Mouse (Mus musculus) forebrain, embryonic 16.5 days (tissue): ENCODE results near the gene Zbtb33. TPM values are rescaled to one million over a fixed set of nuclear protein-coding genes. Genes with fewer than 3 reads are reported as not detected.
"Not testable (repeated sequence)": the region's sequence is repeated elsewhere in the genome, so short reads cannot be mapped to it uniquely, and the experiment has no call there.

Source experiments
- ATAC-seq: fragments of 200-750 bp; cut with Nextera tagmentation; 2 replicates; pipeline ENCODE4 v1.8.0; 2017; ENCODE audit warnings: mild to moderate bottlenecking, moderate library complexity
- H3K27ac ChIP-seq: fragments of 300-500 bp; sonication (generic); 2 replicates; pipeline ENCODE4 v1.5.1; 2014; ENCODE audit warnings: low read length, control low read depth
- H3K27me3 ChIP-seq: fragments of 300-500 bp; sonication (generic); replicated peaks from 2 replicates; pipeline ENCODE4 v1.6.1; 2014; ENCODE audit warnings: low read length; ENCODE audit not compliant: control insufficient read depth, insufficient read depth
- H3K36me3 ChIP-seq: fragments of 300-500 bp; sonication (generic); 2 replicates; pipeline ENCODE4 v1.6.1; 2014; ENCODE audit not compliant: control insufficient read depth, insufficient read depth
- H3K4me1 ChIP-seq: fragments of 300-500 bp; sonication (generic); replicated peaks from 2 replicates; pipeline ENCODE4 v1.6.1; 2014; ENCODE audit warnings: low read length; ENCODE audit not compliant: control insufficient read depth, insufficient read depth
- H3K4me2 ChIP-seq: fragments of 300-500 bp; sonication (generic); 2 replicates; pipeline ENCODE4 v1.6.1; 2014; ENCODE audit warnings: mild to moderate bottlenecking, low read length, control low read depth
- H3K4me3 ChIP-seq: fragments of 300-500 bp; sonication (generic); replicated peaks from 2 replicates; pipeline ENCODE4 v1.5.1; 2014; ENCODE audit warnings: mild to moderate bottlenecking, low read length, control low read depth
- H3K9ac ChIP-seq: fragments of 300-500 bp; sonication (generic); replicated peaks from 2 replicates; pipeline ENCODE4 v1.6.1; 2014; ENCODE audit warnings: low read depth, low read length, control low read depth
- H3K9me3 ChIP-seq: fragments of 300-500 bp; sonication (generic); 2 replicates; pipeline ENCODE4 v1.6.1; 2016; ENCODE audit warnings: low read length; ENCODE audit not compliant: control insufficient read depth
- WGBS: fragments of 180-500 bp; shearing (Covaris S2); extraction: QIAGEN DNeasy Blood & Tissue Kit; methylation state at CpG from one replicate; pipeline ENCODE4 v1.1.7; 2014; 5-methylcytosine and 5-hydroxymethylcytosine counted together
- polyA plus RNA-seq: library from polyadenylated mRNA; unstranded; fragments of >200 nt; fragmentation: Nextera tagmentation; extraction: Ambion mirVana; gene quantifications from 2 replicates; pipeline ENCODE4 v1.2.1, GENCODE M21; 2015

Gene Zbtb33
- 4.6 and 6.1 TPM in 2 replicates for polyA plus RNA-seq

DNA sequence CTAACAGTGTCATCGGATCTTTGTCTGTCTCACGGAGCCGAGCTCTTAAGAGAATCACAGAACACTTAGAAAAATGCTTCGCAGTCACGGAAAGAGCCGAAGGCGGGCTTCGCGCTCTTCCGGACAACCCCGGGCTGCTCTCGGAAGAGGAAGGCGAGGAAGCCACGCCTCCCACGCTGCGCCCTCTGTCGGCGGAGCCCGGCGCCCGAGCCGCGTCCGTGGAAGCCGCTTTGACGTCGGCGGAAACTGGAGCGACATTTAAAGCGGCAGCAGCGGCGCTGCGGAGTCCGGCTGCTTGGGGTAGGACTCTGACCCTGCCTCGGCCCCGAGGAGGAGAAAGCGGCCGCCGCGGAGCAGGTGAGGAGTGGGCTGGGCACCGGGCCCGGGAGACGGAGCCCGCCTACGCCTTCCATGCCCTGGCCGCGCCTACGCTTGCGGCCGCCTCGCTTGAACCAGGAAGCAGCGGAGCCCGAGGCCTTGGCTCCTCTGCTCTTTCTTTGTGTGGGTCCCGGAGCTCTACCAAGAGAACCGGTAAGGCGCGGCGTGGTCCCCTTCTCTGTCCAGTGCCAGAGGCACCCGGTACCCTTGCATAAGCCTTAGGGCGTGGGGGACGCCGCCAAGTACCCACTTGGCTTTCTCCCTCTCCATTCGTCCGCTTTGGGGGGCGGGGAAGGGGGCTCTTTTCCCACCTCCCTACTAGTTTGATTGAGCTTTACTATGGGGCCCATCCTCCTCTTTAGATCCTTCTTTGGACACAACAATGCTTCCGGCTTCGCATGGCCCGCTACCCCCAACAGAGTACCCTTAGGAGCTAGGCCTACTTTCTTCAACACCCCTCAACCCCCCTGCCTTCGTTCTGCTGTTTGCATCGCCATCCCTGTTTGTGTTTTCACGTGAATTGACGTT lies at the start of gene Zbtb33:
Gene Zbtb33, plus strand, starts transcription at position 242 of the 906 bp plus-strand sequence.
- peak within 1 kb of the TSS; percentile 72 for H3K4me3 ChIP-seq
- no peaks in the 10 kb centered on the region for H3K27me3 ChIP-seq
- peak within 1 kb of the TSS; percentile 81 for H3K9ac ChIP-seq
- H3K36me3 ChIP-seq: peaks cover 3% of the 10 kb centered on the region; the same call in 1 of the 2 replicates
- H3K4me2 ChIP-seq: peak within 1 kb of the TSS; percentile 69
- peak; percentile 98 for ATAC-seq
- H3K27ac ChIP-seq: peak within 1 kb of the TSS; percentile 84
- 15% methylated on average over 63 of the region's 72 CpGs for WGBS
- no peaks in the 10 kb centered on the region for H3K9me3 ChIP-seq
- peaks cover 6% of the 10 kb centered on the region for H3K4me1 ChIP-seq

- no peak overlapping the region for H3K9ac ChIP-seq
- ATAC-seq: no peak
- H3K9me3 ChIP-seq: no peaks in the 10 kb centered on the region
- no peaks in the 10 kb centered on the region for H3K4me1 ChIP-seq
- H3K4me2 ChIP-seq: no peak overlapping the region
- H3K27me3 ChIP-seq: no peaks in the 10 kb centered on the region
- H3K4me3 ChIP-seq: no peak overlapping the region
- no peaks in the 10 kb centered on the region for H3K36me3 ChIP-seq
- no peak overlapping the region for H3K27ac ChIP-seq
- 74% methylated on average over 1 of the region's 1 CpGs for whole genome bisulfite sequencing
Observed at GRCm38 (mm10) chrX:38159097-38159496, 30.5 kb upstream of the Zbtb33 start.

DNA sequence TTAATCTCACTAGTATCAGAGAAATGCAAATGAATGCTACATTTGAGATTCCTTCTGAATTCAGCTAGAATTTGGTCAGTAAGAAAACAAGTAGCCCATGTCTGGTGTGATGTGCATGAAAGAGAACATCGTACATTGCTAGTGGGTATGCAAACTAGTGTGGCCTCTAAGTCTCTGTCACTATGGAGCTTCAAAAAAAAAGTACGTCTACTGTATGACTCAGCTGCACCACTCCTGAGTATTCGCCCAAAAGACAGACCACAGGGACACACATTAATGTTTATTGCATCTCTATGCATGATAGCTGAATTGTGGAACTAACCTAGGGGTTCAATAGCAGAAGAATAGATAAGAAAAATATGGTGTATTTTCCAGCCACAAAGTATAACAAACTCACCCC lies 24.3 kb upstream of the Zbtb33 start:
- Histone ChIP-seq H3K36me3 (no peaks in the 10 kb centered on the region), H3K27ac (no peak overlapping the region), H3K4me3 (no peak overlapping the region), H3K4me2 (no peak overlapping the region), H3K9me3 (no peaks in the 10 kb centered on the region), H3K27me3 (no peaks in the 10 kb centered on the region), H3K4me1 (no peaks in the 10 kb centered on the region), H3K9ac (no peak overlapping the region)
- 92% methylated on average over 3 of the region's 3 CpGs for WGBS
- ATAC-seq: no peak

DNA sequence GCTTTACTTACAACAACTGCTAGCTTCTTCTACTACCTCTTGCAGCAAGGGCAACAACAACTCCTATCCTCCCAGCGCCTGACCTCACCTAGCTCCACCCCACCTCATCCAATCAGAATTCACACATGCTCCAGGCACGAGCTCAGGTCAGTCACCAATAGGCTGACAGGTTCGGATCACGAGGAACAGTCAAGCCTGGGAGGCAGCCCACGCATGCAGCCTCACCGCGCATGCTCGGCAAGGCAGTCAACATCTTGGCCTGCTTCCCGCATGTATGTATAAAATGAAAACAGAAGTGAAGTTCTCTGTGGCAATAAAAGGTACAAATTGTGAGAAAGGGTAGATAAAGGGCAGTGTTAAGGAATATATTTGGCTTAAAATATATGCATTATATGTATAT lies 23.5 kb upstream of the Zbtb33 start:
- ATAC-seq: no peak
- Histone ChIP-seq H3K9ac (no peak overlapping the region), H3K4me2 (no peak overlapping the region), H3K9me3 (no peaks in the 10 kb centered on the region), H3K27ac (no peak overlapping the region), H3K27me3 (no peaks in the 10 kb centered on the region), H3K4me1 (no peaks in the 10 kb centered on the region), H3K4me3 (no peak overlapping the region), H3K36me3 (no peaks in the 10 kb centered on the region)
- WGBS: 84% methylated on average over 9 of the region's 9 CpGs

DNA sequence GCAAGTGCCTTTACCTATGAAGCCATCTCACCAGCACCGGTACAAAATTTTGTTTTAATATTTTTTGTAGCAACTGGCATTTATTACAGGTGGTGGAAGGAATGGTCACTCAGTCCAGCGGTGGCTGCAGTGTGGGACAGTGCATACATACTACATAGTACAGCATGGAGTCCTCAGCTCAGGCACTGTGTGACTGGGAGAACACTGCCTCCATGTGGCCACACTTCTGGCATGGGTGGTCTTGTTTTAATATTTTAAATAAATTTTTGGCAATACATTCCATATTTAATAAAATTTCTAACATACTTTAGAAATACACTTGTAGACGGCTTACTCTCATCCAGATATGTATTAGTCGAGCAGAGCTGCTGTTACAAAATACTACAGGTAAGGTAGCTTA lies 23.0 kb upstream of the Zbtb33 start:
- H3K9me3 ChIP-seq: no peaks in the 10 kb centered on the region
- H3K36me3 ChIP-seq: no peaks in the 10 kb centered on the region
- ATAC-seq: no peak
- H3K4me2 ChIP-seq: no peak overlapping the region
- no peak overlapping the region for H3K27ac ChIP-seq
- no peaks in the 10 kb centered on the region for H3K27me3 ChIP-seq
- H3K9ac ChIP-seq: no peak overlapping the region
- WGBS: 79% methylated on average over 4 of the region's 4 CpGs
- no peak overlapping the region for H3K4me3 ChIP-seq
- H3K4me1 ChIP-seq: no peaks in the 10 kb centered on the region

DNA sequence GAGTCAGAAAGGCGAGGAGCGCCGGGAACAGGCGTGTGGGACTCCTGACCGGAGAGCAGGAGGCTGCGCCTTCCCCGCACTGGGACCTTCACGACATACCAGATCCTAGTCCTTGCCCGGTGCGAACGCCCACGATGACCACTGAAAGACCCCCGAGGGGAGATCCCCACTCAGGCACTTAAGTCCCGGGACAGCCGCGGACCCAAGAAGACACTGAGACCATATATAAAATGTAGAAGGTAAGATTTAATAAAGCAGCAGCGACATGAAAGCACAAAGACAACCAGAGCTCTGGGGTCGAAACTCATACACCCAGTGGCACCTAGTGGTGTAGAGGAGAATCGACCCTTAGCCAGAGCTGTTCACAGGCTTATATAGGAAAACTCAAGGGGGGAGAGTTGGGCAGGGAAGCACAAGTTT lies 9.7 kb upstream of the Zbtb33 start:
- not testable (repeated sequence) for H3K9me3 ChIP-seq, H3K27ac ChIP-seq, H3K27me3 ChIP-seq, H3K4me1 ChIP-seq, H3K36me3 ChIP-seq
- Histone ChIP-seq H3K9ac (peak overlapping the region; percentile 49), H3K4me2 (peak overlapping the region; percentile 45), H3K4me3 (peak overlapping the region; percentile 37)
- WGBS: 33% methylated on average over 19 of the region's 19 CpGs
- peak; percentile 72 for ATAC-seq

DNA sequence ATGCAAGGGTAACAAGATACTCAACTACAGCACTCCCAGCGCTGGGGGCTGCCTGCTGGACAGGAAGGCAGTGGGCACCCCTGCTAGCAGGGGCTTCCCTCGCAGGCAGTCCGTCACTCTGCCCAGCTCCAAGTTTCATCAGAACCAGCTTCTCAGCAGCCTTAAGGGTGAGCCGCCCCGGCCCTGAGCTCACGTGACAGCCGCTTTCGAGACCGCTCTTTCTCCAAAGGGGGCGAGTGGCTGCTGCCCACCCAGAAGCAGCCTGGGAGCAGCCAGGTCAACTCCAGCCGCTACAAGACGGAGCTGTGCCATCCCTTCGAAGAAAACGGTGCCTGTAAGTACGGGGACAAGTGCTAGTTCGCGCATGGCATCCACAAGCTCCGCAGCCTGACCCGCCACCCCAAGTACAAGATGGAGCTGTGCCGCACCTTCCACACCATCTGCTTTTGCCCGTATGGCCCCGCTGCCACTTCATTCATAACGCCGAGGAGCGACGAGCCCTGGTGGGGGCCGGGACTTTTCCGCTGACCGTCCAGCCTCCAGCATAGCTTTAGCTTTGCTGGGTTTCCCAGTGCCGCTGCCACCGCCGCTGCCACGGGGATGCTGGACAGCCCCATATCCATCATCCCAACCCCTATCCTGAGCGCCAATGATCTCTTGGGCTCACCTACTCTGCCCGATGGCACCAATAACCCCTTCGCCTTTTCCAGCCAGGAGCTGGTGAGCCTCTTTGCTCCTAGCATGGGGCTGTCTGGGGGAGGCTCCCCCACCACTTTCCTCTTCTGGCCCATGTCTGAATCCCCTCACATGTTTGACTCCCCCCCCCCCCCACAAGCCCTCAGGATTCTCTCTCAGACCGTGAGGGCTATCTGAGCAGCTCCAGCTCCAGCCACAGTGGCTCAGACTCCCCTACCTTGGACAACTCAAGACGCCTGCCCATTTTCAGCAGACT lies 8.7 kb upstream of the Zbtb33 start:
- WGBS: 25% methylated on average over 37 of the region's 38 CpGs
- H3K9ac ChIP-seq: peak overlapping the region; percentile 48
- H3K4me3 ChIP-seq: peak overlapping the region; percentile 47
- H3K27me3 ChIP-seq: no peaks in the 10 kb centered on the region
- peak; percentile 62 for ATAC-seq
- H3K27ac ChIP-seq: no peak overlapping the region
- no peaks in the 10 kb centered on the region for H3K36me3 ChIP-seq
- H3K4me2 ChIP-seq: peak overlapping the region; percentile 67
- no peaks in the 10 kb centered on the region for H3K4me1 ChIP-seq
- H3K9me3 ChIP-seq: 0 out of 2 replicates have a peak, but pooled peaks cover 2% of the 10 kb centered on the region

DNA sequence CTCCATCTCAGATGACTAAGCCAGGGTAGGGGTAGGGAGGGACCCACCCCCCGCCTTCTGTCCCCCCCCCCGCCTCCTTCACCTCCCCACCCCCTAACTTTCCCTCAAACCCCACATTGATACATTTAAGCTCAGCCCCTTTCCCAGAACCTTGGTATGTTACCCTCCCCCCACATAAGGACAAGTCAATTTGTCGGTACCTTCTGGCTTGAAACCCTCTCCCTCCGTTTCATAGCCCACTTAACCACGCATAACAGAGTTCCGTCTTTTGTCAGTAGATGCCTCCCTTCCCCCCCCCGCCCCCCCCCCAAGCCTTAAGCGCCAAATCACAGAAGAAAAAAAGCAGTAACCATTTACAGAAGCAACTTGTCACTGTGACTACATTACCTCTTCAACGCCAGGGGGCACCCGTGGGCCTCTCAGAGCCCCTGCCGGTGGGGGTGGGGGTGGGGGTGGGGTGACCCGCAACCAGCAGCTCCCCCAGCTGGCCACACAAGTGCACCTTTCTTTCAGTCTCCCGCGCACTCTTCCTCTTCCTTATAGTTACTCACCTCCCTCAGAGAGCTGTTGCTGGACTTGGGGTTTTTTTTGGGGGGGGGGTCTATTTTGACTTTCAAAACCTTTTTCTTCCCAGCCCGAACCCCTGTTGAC lies 7.9 kb upstream of the Zbtb33 start:
- Histone ChIP-seq H3K4me3 (peak overlapping the region; percentile 17; the same call in 1 of the 2 replicates), H3K27me3 (no peaks in the 10 kb centered on the region), H3K4me2 (peak overlapping the region; percentile 67), H3K36me3 (no peaks in the 10 kb centered on the region), H3K9me3 (0 out of 2 replicates have a peak, but pooled peaks cover 2% of the 10 kb centered on the region), H3K4me1 (no peaks in the 10 kb centered on the region), H3K27ac (no peak overlapping the region), H3K9ac (no peak overlapping the region)
- WGBS: 7% methylated on average over 9 of the region's 15 CpGs
- peak; percentile 56 for ATAC-seq
